ENCODE assay signal across 8 mouse cellular contexts in genomic region chr17:69157809-69158185, GRCm38 (mm10).
DNase-seq lines count a peak whose midpoint lies in the region; TF ChIP-seq lines count a peak whose summit lies in the region.

No protein-coding gene starts in this region.

- intact Hi-C loops in gastrocnemius, adult 2 months (cut with DNase I): no loop called here

- no peak for TF ChIP-seq CTCF in gastrocnemius, adult 2 months (IDR thresholded peaks at IDR 0.05)

- H3K36me3 ChIP-seq in hindbrain, embryonic 10.5 days: no peaks in the 10 kb centered on the region
- no peaks in the 10 kb centered on the region for H3K36me3 ChIP-seq in midbrain, embryonic 10.5 days

- H3K9me3 ChIP-seq in hindbrain, embryonic 10.5 days: no peaks in the 10 kb centered on the region
- H3K9me3 ChIP-seq in midbrain, embryonic 10.5 days (replicated peaks): no peaks in the 10 kb centered on the region

- no peaks in the 10 kb centered on the region for H3K4me1 ChIP-seq in brown adipose tissue, adult 24 weeks (ENCODE audit: control insufficient read depth, insufficient read depth, insufficient read length, low read length)
- peaks cover 21% of the 10 kb centered on the region for H3K4me1 ChIP-seq in hindbrain, embryonic 10.5 days (replicated peaks)
- H3K4me1 ChIP-seq in midbrain, embryonic 10.5 days: peaks cover 19% of the 10 kb centered on the region

- no peak for DNase-seq in gastrocnemius, adult 2 months
- no peak for DNase-seq in gastrocnemius, postnatal 10 days
- DNase-seq in hindbrain, embryonic 10.5 days (ENCODE audit: low spot score): no peak
- DNase-seq in midbrain, embryonic 10.5 days (ENCODE audit: low spot score): no peak
- no peak for DNase-seq in gastrocnemius, adult 8-10 months (ENCODE audit: low spot score in 2 of 2)
- DNase-seq in thymus, postnatal 14 days: no peak
- DNase-seq in thymus, postnatal 4 days: no peak

- H3K27me3 ChIP-seq in hindbrain, embryonic 10.5 days (ENCODE audit: insufficient read depth, poor library complexity, severe bottlenecking): peaks cover 40% of the 10 kb centered on the region
- peaks cover 37% of the 10 kb centered on the region for H3K27me3 ChIP-seq in midbrain, embryonic 10.5 days (ENCODE audit: low read depth, poor library complexity, severe bottlenecking)

- H3K4me3 ChIP-seq in gastrocnemius, adult 2 months: peak overlapping the region; percentile 89
- H3K4me3 ChIP-seq in brown adipose tissue, adult 24 weeks (ENCODE audit: insufficient read depth, low read depth, low read length): peak overlapping the region; percentile 54
- peak overlapping the region; percentile 92 for H3K4me3 ChIP-seq in hindbrain, embryonic 10.5 days
- H3K4me3 ChIP-seq in midbrain, embryonic 10.5 days: peak overlapping the region; percentile 93

- WGBS in hindbrain, embryonic 10.5 days: 9% methylated on average over 11 of the region's 11 CpGs
- WGBS in midbrain, embryonic 10.5 days: 7% methylated on average over 11 of the region's 11 CpGs

- H3K27ac ChIP-seq in gastrocnemius, adult 2 months: 0 out of 2 replicates have a peak overlapping the region, but pooled peaks have one; percentile 74
- H3K27ac ChIP-seq in brown adipose tissue, adult 24 weeks (replicated peaks; ENCODE audit: low read depth, low read length): no peak overlapping the region
- H3K27ac ChIP-seq in hindbrain, embryonic 10.5 days: peak overlapping the region; percentile 94; the same call in 1 of the 2 replicates
- peak overlapping the region; percentile 92; the same call in 1 of the 2 replicates for H3K27ac ChIP-seq in midbrain, embryonic 10.5 days (replicated peaks)
